ENCODE assay signal across 14 mouse cellular contexts in genomic region chr11:35627815-35628214, GRCm38 (mm10).
DNase-seq lines count a peak whose midpoint lies in the region; ATAC-seq and TF ChIP-seq lines count a peak whose summit lies in the region.
"Had no signal": no experiment of that assay in that cellular context is flagged by ENCODE, and none has a peak within 500 bp of the region (broad histone marks: within the 10 kb centered on the region; RNA-seq: fewer than 3 reads in every experiment).

No protein-coding gene starts in this region.

- H3K27me3 ChIP-seq in heart, embryonic 10.5 days (ENCODE audit: insufficient read depth, poor library complexity, severe bottlenecking) = no peaks in the 10 kb centered on the region
- H3K27me3 ChIP-seq in midbrain, postnatal 0 days (ENCODE audit: insufficient read depth, low read length) = no peaks in the 10 kb centered on the region
- no peaks in the 10 kb centered on the region for H3K27me3 ChIP-seq in midbrain, embryonic 16.5 days (ENCODE audit: control insufficient read depth, insufficient read depth, low read depth, low read length)
- H3K27me3 ChIP-seq in forebrain, embryonic 10.5 days (ENCODE audit: poor library complexity, severe bottlenecking) = peaks cover 18% of the 10 kb centered on the region
- H3K27me3 ChIP-seq in intestine, embryonic 16.5 days (replicated peaks; ENCODE audit: control insufficient read depth, insufficient read depth, low read length) = no peaks in the 10 kb centered on the region
- H3K27me3 ChIP-seq: limb, embryonic 15.5 days had no signal

- no peak overlapping the region for H3K9ac ChIP-seq in midbrain, postnatal 0 days (replicated peaks; ENCODE audit: low read length, poor library complexity, severe bottlenecking)
- no peak overlapping the region for H3K9ac ChIP-seq in midbrain, embryonic 16.5 days (ENCODE audit: low read depth, low read length)
- no peak overlapping the region for H3K9ac ChIP-seq in intestine, embryonic 16.5 days (ENCODE audit: low read depth, low read length)
- H3K9ac ChIP-seq: forebrain, embryonic 12.5 days; limb, embryonic 15.5 days had no signal

- no peaks in the 10 kb centered on the region for H3K9me3 ChIP-seq in heart, embryonic 10.5 days
- no peaks in the 10 kb centered on the region for H3K9me3 ChIP-seq in midbrain, postnatal 0 days (ENCODE audit: low read length)
- H3K9me3 ChIP-seq in midbrain, embryonic 16.5 days (replicated peaks; ENCODE audit: control insufficient read depth, low read length, poor library complexity, severe bottlenecking) = no peaks in the 10 kb centered on the region; the same call in 1 of the 2 replicates
- no peaks in the 10 kb centered on the region for H3K9me3 ChIP-seq in forebrain, embryonic 10.5 days
- H3K9me3 ChIP-seq in intestine, embryonic 16.5 days (ENCODE audit: control insufficient read depth, low read length) = no peaks in the 10 kb centered on the region
- H3K9me3 ChIP-seq: forebrain, embryonic 12.5 days; limb, embryonic 15.5 days had no signal

- peaks cover 26% of the 10 kb centered on the region for H3K4me1 ChIP-seq in heart, embryonic 10.5 days
- H3K4me1 ChIP-seq in midbrain, postnatal 0 days (ENCODE audit: insufficient read depth, low read length) = no peaks in the 10 kb centered on the region
- H3K4me1 ChIP-seq in midbrain, embryonic 16.5 days (ENCODE audit: control insufficient read depth, insufficient read depth, low read length) = no peaks in the 10 kb centered on the region
- no peaks in the 10 kb centered on the region for H3K4me1 ChIP-seq in forebrain, embryonic 10.5 days
- no peaks in the 10 kb centered on the region for H3K4me1 ChIP-seq in intestine, embryonic 16.5 days (ENCODE audit: control insufficient read depth, insufficient read depth, low read length)
- H3K4me1 ChIP-seq: forebrain, embryonic 12.5 days had no signal

- H3K4me2 ChIP-seq in midbrain, postnatal 0 days (ENCODE audit: low read depth, low read length, poor library complexity, severe bottlenecking) = no peak overlapping the region
- no peak overlapping the region for H3K4me2 ChIP-seq in midbrain, embryonic 16.5 days (ENCODE audit: low read length)
- H3K4me2 ChIP-seq in intestine, embryonic 16.5 days (ENCODE audit: low read depth, low read length) = no peak overlapping the region
- H3K4me2 ChIP-seq: forebrain, embryonic 12.5 days; limb, embryonic 15.5 days had no signal

- H3K36me3 ChIP-seq in heart, embryonic 10.5 days = peaks cover 36% of the 10 kb centered on the region
- peaks cover 6% of the 10 kb centered on the region; the same call in 1 of the 2 replicates for H3K36me3 ChIP-seq in midbrain, postnatal 0 days (ENCODE audit: insufficient read depth, low read length)
- no peaks in the 10 kb centered on the region for H3K36me3 ChIP-seq in midbrain, embryonic 16.5 days (ENCODE audit: control insufficient read depth, insufficient read depth, low read length)
- peaks cover 10% of the 10 kb centered on the region; the same call in 1 of the 2 replicates for H3K36me3 ChIP-seq in forebrain, embryonic 10.5 days (replicated peaks)
- H3K36me3 ChIP-seq in intestine, embryonic 16.5 days (ENCODE audit: control insufficient read depth, insufficient read depth, low read length) = no peaks in the 10 kb centered on the region

- ATAC-seq in midbrain, postnatal 0 days (ENCODE audit: low FRiP score) = no peak
- ATAC-seq in midbrain, embryonic 16.5 days = no peak
- ATAC-seq in intestine, embryonic 16.5 days = no peak
- ATAC-seq: CD4-positive, CD25-positive, alpha-beta regulatory T cell, adult 4 months; hindbrain, embryonic 16.5 days had no signal

- no peak overlapping the region for H3K27ac ChIP-seq in heart, embryonic 10.5 days
- H3K27ac ChIP-seq in midbrain, postnatal 0 days (ENCODE audit: low read depth, low read length) = no peak overlapping the region
- no peak overlapping the region for H3K27ac ChIP-seq in midbrain, embryonic 16.5 days (ENCODE audit: low read length)
- no peak overlapping the region for H3K27ac ChIP-seq in forebrain, embryonic 10.5 days
- no peak overlapping the region for H3K27ac ChIP-seq in intestine, embryonic 16.5 days (ENCODE audit: low read length)
- H3K27ac ChIP-seq: forebrain, embryonic 12.5 days; limb, embryonic 15.5 days had no signal

- peak; percentile 18 to 47 for DNase-seq in heart, adult 18-20 months
- no peak for DNase-seq in heart, embryonic 10.5 days (ENCODE audit: low spot score)
- peak; percentile 50 for DNase-seq in midbrain, postnatal 0 days (ENCODE audit: low spot score)
- DNase-seq in cerebellum, adult 8-10 months = peak; percentile 53
- no peak for DNase-seq in embryo, embryonic 11 days
- no peak for DNase-seq in forebrain, embryonic 10.5 days (ENCODE audit: extremely low spot score, low spot score)
- DNase-seq: right cerebral cortex, adult 18-20 months; thymus, postnatal 4 days had no signal

- TF ChIP-seq CTCF in midbrain, postnatal 0 days (IDR thresholded peaks at IDR 0.05) = no peak

- H3K4me3 ChIP-seq in heart, embryonic 10.5 days = no peak overlapping the region
- H3K4me3 ChIP-seq in midbrain, postnatal 0 days (ENCODE audit: low read depth, low read length) = no peak overlapping the region
- no peak overlapping the region for H3K4me3 ChIP-seq in midbrain, embryonic 16.5 days (ENCODE audit: low read depth, low read length)
- H3K4me3 ChIP-seq in forebrain, embryonic 10.5 days = no peak overlapping the region
- H3K4me3 ChIP-seq in intestine, embryonic 16.5 days (ENCODE audit: low read length) = no peak overlapping the region
- H3K4me3 ChIP-seq: forebrain, embryonic 12.5 days; limb, embryonic 15.5 days had no signal

- WGBS in heart, embryonic 10.5 days = 77% methylated on average over 3 of the region's 3 CpGs
- 86% methylated on average over 3 of the region's 3 CpGs for whole genome bisulfite sequencing in midbrain, postnatal 0 days
- WGBS in midbrain, embryonic 16.5 days = 91% methylated on average over 3 of the region's 3 CpGs
- 91% methylated on average over 3 of the region's 3 CpGs for WGBS in forebrain, embryonic 10.5 days
- 83% methylated on average over 3 of the region's 3 CpGs for WGBS in intestine, embryonic 16.5 days

Comparison
In these comparisons a context has a peak if more than half of its experiments do, and no peak if none do; other contexts are left out.
1. DNase-seq: peak in heart, adult 18-20 months (2 of 2), midbrain, postnatal 0 days (single experiment) and cerebellum, adult 8-10 months (single experiment); none in heart, embryonic 10.5 days (single experiment), embryo, embryonic 11 days (single experiment) and forebrain, embryonic 10.5 days (single experiment).